Mouse (Mus musculus) MEL (cell line): ENCODE measurements around the gene Nipsnap2. TPM values are rescaled to one million over a fixed set of nuclear protein-coding genes. Genes with fewer than 3 reads are reported as not detected.

Experiments
- DNase-seq: peaks from one replicate; pipeline ENCODE4 v3.0.0; 2011; ENCODE audit warnings: low read depth, low spot score
- H3K27ac ChIP-seq: 2 replicates; pipeline ENCODE4 v1.5.1; 2012; ENCODE audit warnings: low read depth, mild to moderate bottlenecking, control low read depth, low read length, moderate library complexity; ENCODE audit not compliant: control insufficient read depth
- H3K27me3 ChIP-seq, 2 experiments: fragments of 150-350 bp in 1 of 2; sonication (generic) in 1 of 2; 2 replicates each; pipeline ENCODE4 v1.6.1; 2012; ENCODE audit warnings: low read length in 2 of 2, mild to moderate bottlenecking in 2 of 2, improper control_type of control experiment in 1 of 2, moderate library complexity in 1 of 2; ENCODE audit not compliant: insufficient read depth in 2 of 2, control insufficient read depth in 1 of 2
- H3K36me3 ChIP-seq, 2 experiments: 2 replicates each; pipeline ENCODE4 v1.6.1; 2012 to 2014; ENCODE audit warnings: low read length in 2 of 2, improper control_type of control experiment in 1 of 2, inconsistent platforms in 1 of 2, mild to moderate bottlenecking in 1 of 2; ENCODE audit not compliant: insufficient read depth in 2 of 2, control insufficient read depth in 1 of 2
- H3K4me1 ChIP-seq, 2 experiments: fragments of 150-350 bp in 1 of 2; sonication (generic) in 1 of 2; 2 replicates each; pipeline ENCODE4 v1.6.1; 2012; ENCODE audit warnings: low read length in 2 of 2, improper control_type of control experiment in 1 of 2, mild to moderate bottlenecking in 1 of 2; ENCODE audit not compliant: insufficient read depth in 2 of 2, control insufficient read depth in 1 of 2
- H3K4me3 ChIP-seq, 2 experiments: fragments of 150-350 bp in 1 of 2; sonication (generic) in 1 of 2; 2 replicates each; pipeline ENCODE4 v1.5.1; 2012; ENCODE audit warnings: low read depth in 2 of 2, low read length in 2 of 2, mild to moderate bottlenecking in 2 of 2, moderate library complexity in 2 of 2, control low read depth in 1 of 2, improper control_type of control experiment in 1 of 2; ENCODE audit not compliant: control insufficient read depth in 1 of 2, insufficient read depth in 1 of 2
- H3K79me2 ChIP-seq: 2 replicates; pipeline ENCODE4 v1.6.1; 2012; ENCODE audit warnings: mild to moderate bottlenecking, low read length, moderate library complexity; ENCODE audit not compliant: control insufficient read depth, poor library complexity, insufficient read depth
- H3K9ac ChIP-seq: 2 replicates; pipeline ENCODE4 v1.6.1; 2012; ENCODE audit warnings: low read depth, mild to moderate bottlenecking, control low read depth, low read length, moderate library complexity; ENCODE audit not compliant: control insufficient read depth, poor library complexity, severe bottlenecking
- H3K9me3 ChIP-seq: fragments of 150-350 bp; sonication (generic); replicated peaks from 2 replicates; pipeline ENCODE4 v1.6.1; 2012; ENCODE audit warnings: mild to moderate bottlenecking, low read length, improper control_type of control experiment, moderate library complexity; ENCODE audit not compliant: insufficient read depth
- CHD1 ChIP-seq: IDR thresholded peaks from 2 replicates; pipeline ENCODE4 v1.6.1; 2012; ENCODE audit warnings: low read depth, mild to moderate bottlenecking, inconsistent platforms, low read length, improper control_type of control experiment
- CHD2 ChIP-seq: IDR thresholded peaks from 2 replicates; pipeline ENCODE4 v1.6.1; 2011; ENCODE audit warnings: low read length, improper control_type of control experiment
- CTCF ChIP-seq, 3 experiments: IDR thresholded peaks in 2 of 3; conservative IDR thresholded peaks in 1 of 3; 2 replicates each; pipeline ENCODE4 v1.5.1; 2011 to 2012; ENCODE audit warnings: low read length in 3 of 3, low read depth in 2 of 3, mild to moderate bottlenecking in 2 of 3, improper control_type of control experiment in 1 of 3, inconsistent platforms in 1 of 3, mixed read lengths in 1 of 3, moderate library complexity in 1 of 3; ENCODE audit not compliant: control insufficient read depth in 1 of 3, insufficient read depth in 1 of 3, poor library complexity in 1 of 3, severe bottlenecking in 1 of 3
- ELF1 ChIP-seq: IDR thresholded peaks from 2 replicates; pipeline ENCODE4 v1.6.1; 2014; ENCODE audit warnings: low read depth, mild to moderate bottlenecking, inconsistent platforms, low read length, improper control_type of control experiment, moderate library complexity
- EP300 ChIP-seq, 2 experiments: IDR thresholded peaks; 2 replicates each; pipeline ENCODE4 v1.6.1; 2011; ENCODE audit warnings: improper control_type of control experiment in 2 of 2, low read length in 2 of 2, low read depth in 1 of 2, mild to moderate bottlenecking in 1 of 2
- ETS1 ChIP-seq: IDR thresholded peaks from 2 replicates; pipeline ENCODE4 v1.6.1; 2012; ENCODE audit warnings: low read depth, mild to moderate bottlenecking, inconsistent platforms, low read length, improper control_type of control experiment, moderate library complexity
- GATA1 ChIP-seq: IDR thresholded peaks from 2 replicates; pipeline ENCODE4 v1.6.1; 2011; ENCODE audit warnings: low read depth, low read length, improper control_type of control experiment
- HCFC1 ChIP-seq: IDR thresholded peaks from 2 replicates; pipeline ENCODE4 v1.6.1; 2012; ENCODE audit warnings: low read depth, mild to moderate bottlenecking, inconsistent platforms, low read length, improper control_type of control experiment, moderate library complexity
- KAT2A ChIP-seq: conservative IDR thresholded peaks from 2 replicates; pipeline ENCODE4 v1.6.1; 2012; ENCODE audit warnings: low read depth, low read length, improper control_type of control experiment, inconsistent platforms
- MAX ChIP-seq: IDR thresholded peaks from 2 replicates; pipeline ENCODE4 v1.6.1; 2011; ENCODE audit warnings: low read length, improper control_type of control experiment
- MXI1 ChIP-seq: IDR thresholded peaks from 2 replicates; pipeline ENCODE4 v1.6.1; 2011; ENCODE audit warnings: mild to moderate bottlenecking, low read depth, low read length, improper control_type of control experiment
- MYB ChIP-seq: IDR thresholded peaks from 2 replicates; pipeline ENCODE4 v1.6.1; 2011; ENCODE audit warnings: mild to moderate bottlenecking, low read depth, low read length, improper control_type of control experiment
- MYC ChIP-seq: IDR thresholded peaks from 2 replicates; pipeline ENCODE4 v1.6.1; 2011; ENCODE audit warnings: low read depth, mild to moderate bottlenecking, low read length, improper control_type of control experiment, moderate library complexity
- NELFE ChIP-seq: IDR thresholded peaks from 2 replicates; pipeline ENCODE4 v1.6.1; 2011; ENCODE audit warnings: low read depth, low read length, improper control_type of control experiment
- POLR2A ChIP-seq, 2 experiments: IDR thresholded peaks; 2 replicates each; pipeline ENCODE4 v1.6.1; 2011 to 2012; ENCODE audit warnings: low read length in 2 of 2, mild to moderate bottlenecking in 2 of 2, control low read depth in 1 of 2, improper control_type of control experiment in 1 of 2, low read depth in 1 of 2, moderate library complexity in 1 of 2; ENCODE audit not compliant: control insufficient read depth in 1 of 2, insufficient read depth in 1 of 2, poor library complexity in 1 of 2
- POLR2AphosphoS2 ChIP-seq: IDR thresholded peaks from 2 replicates; pipeline ENCODE4 v1.6.1; 2011; ENCODE audit warnings: low read length, improper control_type of control experiment
- SIN3A ChIP-seq: IDR thresholded peaks from 2 replicates; pipeline ENCODE4 v1.6.1; 2012; ENCODE audit warnings: low read length, improper control_type of control experiment, inconsistent platforms
- SMC3 ChIP-seq: IDR thresholded peaks from 2 replicates; pipeline ENCODE4 v1.6.1; 2011; ENCODE audit warnings: low read depth, low read length, improper control_type of control experiment
- TAL1 ChIP-seq: IDR thresholded peaks from 2 replicates; pipeline ENCODE4 v1.6.1; 2012; ENCODE audit warnings: mild to moderate bottlenecking, inconsistent platforms, low read length, moderate library complexity, mixed read lengths
- TBP ChIP-seq: IDR thresholded peaks from 2 replicates; pipeline ENCODE4 v1.8.0; 2011; ENCODE audit warnings: low read depth, low read length, improper control_type of control experiment
- TCF12 ChIP-seq: IDR thresholded peaks from 2 replicates; pipeline ENCODE4 v1.6.1; 2014; ENCODE audit warnings: low read depth, mild to moderate bottlenecking, inconsistent platforms, low read length, improper control_type of control experiment, moderate library complexity
- UBTF ChIP-seq: IDR thresholded peaks from 2 replicates; pipeline ENCODE4 v1.6.1; 2012; ENCODE audit warnings: low read depth, mild to moderate bottlenecking, inconsistent platforms, low read length, improper control_type of control experiment, moderate library complexity, borderline replicate concordance; ENCODE audit not compliant: insufficient read depth
- USF1 ChIP-seq: IDR thresholded peaks from 2 replicates; pipeline ENCODE4 v1.6.1; 2014; ENCODE audit warnings: low read depth, mild to moderate bottlenecking, inconsistent platforms, low read length, improper control_type of control experiment, moderate library complexity
- USF2 ChIP-seq, 2 experiments: IDR thresholded peaks; 2 replicates each; pipeline ENCODE4 v1.6.1; 2011 to 2012; ENCODE audit warnings: improper control_type of control experiment in 2 of 2, low read length in 2 of 2, borderline replicate concordance in 1 of 2, inconsistent platforms in 1 of 2, low read depth in 1 of 2, mild to moderate bottlenecking in 1 of 2; ENCODE audit not compliant: insufficient read depth in 1 of 2
- ZC3H11A ChIP-seq: IDR thresholded peaks from 2 replicates; pipeline ENCODE4 v1.6.1; 2012; ENCODE audit warnings: low read depth, mild to moderate bottlenecking, inconsistent platforms, low read length, improper control_type of control experiment
- ZKSCAN1 ChIP-seq: IDR thresholded peaks from 2 replicates; pipeline ENCODE4 v1.6.1; 2012; ENCODE audit warnings: low read depth, mild to moderate bottlenecking, inconsistent platforms, low read length, improper control_type of control experiment, moderate library complexity
- ZMIZ1 ChIP-seq: IDR thresholded peaks from 2 replicates; pipeline ENCODE4 v1.6.1; 2012; ENCODE audit warnings: low read depth, mild to moderate bottlenecking, inconsistent platforms, low read length, improper control_type of control experiment, moderate library complexity
- ZNF384 ChIP-seq: IDR thresholded peaks from 2 replicates; pipeline ENCODE4 v1.6.1; 2012; ENCODE audit warnings: low read depth, mild to moderate bottlenecking, inconsistent platforms, low read length, improper control_type of control experiment
- polyA plus RNA-seq, 2 experiments: library from polyadenylated mRNA; stranded (reverse) in 1 of 2; unstranded in 1 of 2; fragments of >175 nt in 1 of 2; fragments of >200 nt in 1 of 2; gene quantifications; 2 replicates each; pipeline versions ENCODE4 v1.2.1 to v1.2.4; 2012; ENCODE audit warnings: low replicate concordance in 2 of 2, low read depth in 1 of 2; ENCODE audit not compliant: insufficient read length in 2 of 2, insufficient read depth in 1 of 2, missing spikeins in 1 of 2
- total RNA-seq: library from RNA; depleted of rRNA; stranded (reverse); fragments of 300-350 nt; gene quantifications from 2 replicates; pipeline ENCODE4 v1.2.3, GENCODE M21; 2012

Nipsnap2 gene
- total and polyA plus RNA-seq, 3 experiments, result 34.2 to 35.7 TPM; not detected in 1

DNA sequence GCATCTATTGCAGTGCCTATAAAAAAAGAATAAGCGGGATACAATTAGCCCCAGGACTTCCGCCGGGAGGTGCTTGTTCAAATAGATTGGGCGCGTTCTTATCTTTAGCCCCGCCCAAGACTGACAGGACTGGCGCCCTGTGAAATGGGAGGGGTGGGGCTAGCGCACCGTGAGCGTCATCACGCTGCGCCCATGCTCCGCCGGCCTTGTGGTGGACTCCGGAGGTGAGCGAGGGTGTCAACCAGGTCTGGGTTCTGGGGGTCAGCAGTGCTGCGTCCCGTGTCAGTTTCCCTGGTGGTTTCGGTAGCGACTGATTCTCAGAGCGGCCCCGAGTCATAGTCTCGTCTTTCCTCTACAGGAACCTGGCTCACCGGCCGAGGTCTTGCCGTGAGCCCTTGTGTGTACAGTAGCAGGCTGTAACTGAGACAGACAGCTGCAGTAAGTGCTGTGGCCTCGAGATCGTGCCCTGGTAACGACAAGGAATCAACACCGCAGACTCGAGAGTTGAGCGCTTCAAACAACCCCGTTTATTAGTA, 9.5 kb upstream of the Nipsnap2 start, which contains the start of gene Mrps17:
Gene Mrps17 (plus strand): TSS at position 172 of the 536 bp plus-strand sequence.
- no peak for TF ChIP-seq TAL1
- peak; percentile 96 for TF ChIP-seq SIN3A
- TF ChIP-seq MYC, result peak; percentile 88
- 0 out of 2 replicates have a peak, but pooled peaks have one; percentile 42 for TF ChIP-seq ETS1
- TF ChIP-seq EP300 (IDR thresholded peaks at IDR 0.05; ENCODE audit: low read depth in 1 of 2, low read length in 2 of 2), result 0 out of 4 replicates have a peak, but pooled peaks of 1 of the 2 experiments have one; percentile 22
- TF ChIP-seq ZC3H11A, result no peak; the same call in 1 of the 2 replicates
- 0 out of 2 replicates have a peak, but pooled peaks have one; percentile 16 for TF ChIP-seq USF1
- no peak for TF ChIP-seq MYB
- peak; percentile 93 for TF ChIP-seq NELFE
- peak; percentile 33; the same call in 1 of the 2 replicates for TF ChIP-seq CHD2
- TF ChIP-seq POLR2AphosphoS2, result peak; percentile 93
- TF ChIP-seq MXI1, result peak; percentile 98
- TF ChIP-seq MAX, result peak; percentile 90
- TF ChIP-seq UBTF, result no peak
- TF ChIP-seq HCFC1, result peak; percentile 91
- TF ChIP-seq ZNF384, result peak; percentile 74; the same call in 1 of the 2 replicates
- peak; percentile 82; the same call in 1 of the 2 replicates for TF ChIP-seq ZMIZ1
- TF ChIP-seq KAT2A, result no peak; the same call in 1 of the 2 replicates
- TF ChIP-seq TCF12, result no peak; the same call in 1 of the 2 replicates
- no peak; the same call in 1 of the 2 replicates for TF ChIP-seq SMC3
- TF ChIP-seq GATA1, result peak; percentile 95
- TF ChIP-seq CTCF (IDR thresholded peaks at IDR 0.05 in 2 of 3, conservative IDR thresholded peaks at IDR 0.05 in 1 of 3; ENCODE audit: control insufficient read depth in 1 of 3, insufficient read depth in 1 of 3, low read depth in 2 of 3, low read length in 3 of 3, poor library complexity in 1 of 3, severe bottlenecking in 1 of 3), result no peak
- TF ChIP-seq POLR2A (IDR thresholded peaks at IDR 0.05; ENCODE audit: control insufficient read depth in 1 of 2, insufficient read depth in 1 of 2, low read depth in 1 of 2, low read length in 2 of 2, poor library complexity in 1 of 2), result peak; percentile 84 to 96
- no peak for TF ChIP-seq ZKSCAN1
- TF ChIP-seq ELF1, result peak; percentile 57
- peak; percentile 83 for TF ChIP-seq TBP
- no peak for TF ChIP-seq CHD1
- TF ChIP-seq USF2 (IDR thresholded peaks at IDR 0.05; ENCODE audit: borderline replicate concordance in 1 of 2, insufficient read depth in 1 of 2, low read depth in 1 of 2, low read length in 2 of 2), result no peak
- Histone ChIP-seq H3K9me3 (no peaks in the 10 kb centered on the region), H3K9ac (peak within 1 kb of the TSS; percentile 86), H3K36me3 (peaks cover 0 to 10% of the 10 kb centered on the region in 2 experiments; a peak in 3 of 4 replicates), H3K79me2 (peaks cover 10% of the 10 kb centered on the region), H3K27me3 (peaks cover 0 to 1% of the 10 kb centered on the region in 2 experiments; a peak in 3 of 4 replicates), H3K4me1 (no peaks in the 10 kb centered on the region; a peak in 1 of 4 replicates), H3K27ac (peak within 1 kb of the TSS; percentile 25), H3K4me3 (peak within 1 kb of the TSS; percentile 79 to 80)
- peak; percentile 98 for DNase-seq
